In the genomic region with DNA sequence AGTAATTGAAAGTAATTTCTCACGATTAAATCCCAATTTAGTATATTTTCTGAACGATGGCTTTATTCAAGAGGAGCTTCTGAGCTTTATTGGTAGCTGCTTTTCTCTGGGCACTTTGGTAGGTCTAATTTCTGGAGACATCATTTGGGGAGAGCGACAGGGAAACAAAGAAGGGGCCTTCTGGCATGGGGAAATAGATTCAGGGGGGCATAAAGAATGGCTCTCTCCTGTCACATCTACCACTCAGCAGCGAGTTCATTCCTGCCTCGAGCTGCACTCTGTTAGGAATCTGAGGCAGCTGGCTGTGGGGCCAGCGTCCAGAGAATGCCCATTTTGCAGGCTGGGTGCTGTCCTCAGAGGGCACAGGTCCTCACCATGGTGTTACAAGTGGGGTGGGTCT, we compare ENCODE assay signal across 20 mouse cellular contexts.
"Had no signal": no experiment of that assay in that cellular context is flagged by ENCODE, and none has a peak within 500 bp of the region (broad histone marks: within the 10 kb centered on the region; RNA-seq: fewer than 3 reads in every experiment).

No protein-coding gene starts in this region.

- H3K27me3 ChIP-seq: limb, embryonic 12.5 days; limb, embryonic 15.5 days; megakaryocyte, embryonic 14.5 days; midbrain, embryonic 12.5 days; stomach, embryonic 15.5 days had no signal

- H3K36me3 ChIP-seq: limb, embryonic 12.5 days; limb, embryonic 15.5 days; midbrain, embryonic 12.5 days; stomach, embryonic 15.5 days had no signal

- H3K9ac ChIP-seq: limb, embryonic 12.5 days; limb, embryonic 15.5 days; liver, embryonic 14.5 days; liver, postnatal 0 days; lung, embryonic 14.5 days; midbrain, embryonic 12.5 days; stomach, embryonic 15.5 days had no signal

- H3K4me2 ChIP-seq: limb, embryonic 12.5 days; limb, embryonic 15.5 days; liver, embryonic 11.5 days; lung, embryonic 14.5 days; midbrain, embryonic 12.5 days; stomach, embryonic 15.5 days had no signal

- ATAC-seq: liver, postnatal 0 days; lung, postnatal 0 days had no signal

- DNase-seq: kidney, adult 18-20 months; kidney, adult 9 months; kidney, postnatal 25 days; layer of hippocampus, adult 9-11 months; left cerebral cortex, postnatal 4 days; liver, postnatal 0 days; lung, embryonic 14.5 days; retina, postnatal 1 day; right cerebral cortex, postnatal 25 days; spleen, adult 18-20 months; thymus, postnatal 25 days had no signal

- H3K4me1 ChIP-seq: limb, embryonic 15.5 days; megakaryocyte, embryonic 14.5 days; stomach, embryonic 15.5 days had no signal

- H3K4me3 ChIP-seq: layer of hippocampus, adult 2 months; limb, embryonic 12.5 days; limb, embryonic 15.5 days; megakaryocyte, embryonic 14.5 days; midbrain, embryonic 12.5 days; stomach, embryonic 15.5 days had no signal

- H3K9me3 ChIP-seq: limb, embryonic 12.5 days; limb, embryonic 15.5 days; midbrain, embryonic 12.5 days; stomach, embryonic 15.5 days had no signal

- H3K27ac ChIP-seq: layer of hippocampus, adult 2 months; limb, embryonic 12.5 days; limb, embryonic 15.5 days; liver, embryonic 14.5 days; stomach, embryonic 15.5 days had no signal
